Mouse (Mus musculus) liver, postnatal 0 days (tissue): Measurements from ENCODE around the gene Zfp334.

ENCODE experiments used
- CTCF ChIP-seq: sonication (generic); IDR thresholded peaks from 2 replicates; pipeline ENCODE4 v1.5.1; 2016; ENCODE audit warnings: antibody characterized with exemption, low read depth
- EP300 ChIP-seq: IDR thresholded peaks from 2 replicates; pipeline ENCODE4 v1.6.1; 2016; ENCODE audit warnings: antibody characterized with exemption, low read depth, mild to moderate bottlenecking

GRCm38 (mm10) chr2:165417291-165417690, 29.2 kb upstream of the Zfp334 start:
- no peak for TF ChIP-seq EP300
- TF ChIP-seq CTCF = no peak
